Mouse (Mus musculus) urinary bladder, adult 18-20 months (tissue): ENCODE measurements around the gene Nmt2.

Experiments used
- DNase-seq, 2 experiments: peaks; one replicate each; pipeline ENCODE4 v3.0.0; 2022; ENCODE audit warnings: low spot score in 2 of 2, mixed read lengths in 2 of 2

Gene Nmt2

DNA sequence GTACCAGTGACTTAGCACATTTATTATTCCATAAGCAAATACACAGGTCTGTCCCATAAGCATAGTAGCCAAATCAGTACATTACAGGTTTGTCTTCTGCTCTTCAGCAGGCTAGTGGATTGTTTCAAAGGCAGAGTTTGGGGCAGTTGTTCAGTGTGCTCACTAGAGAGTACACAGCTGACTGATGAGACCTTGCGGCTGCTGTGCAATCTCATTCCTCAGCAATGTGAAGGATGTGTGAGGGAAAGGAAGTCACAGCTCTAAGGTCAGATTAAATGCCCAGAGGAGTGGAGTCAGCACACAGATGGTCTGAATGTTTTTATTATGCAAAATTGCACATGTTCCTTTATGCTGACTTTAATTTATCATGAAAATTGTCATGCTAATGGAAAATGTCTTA is 42.5 kb downstream of the Nmt2 start:
- no peak for DNase-seq

DNA sequence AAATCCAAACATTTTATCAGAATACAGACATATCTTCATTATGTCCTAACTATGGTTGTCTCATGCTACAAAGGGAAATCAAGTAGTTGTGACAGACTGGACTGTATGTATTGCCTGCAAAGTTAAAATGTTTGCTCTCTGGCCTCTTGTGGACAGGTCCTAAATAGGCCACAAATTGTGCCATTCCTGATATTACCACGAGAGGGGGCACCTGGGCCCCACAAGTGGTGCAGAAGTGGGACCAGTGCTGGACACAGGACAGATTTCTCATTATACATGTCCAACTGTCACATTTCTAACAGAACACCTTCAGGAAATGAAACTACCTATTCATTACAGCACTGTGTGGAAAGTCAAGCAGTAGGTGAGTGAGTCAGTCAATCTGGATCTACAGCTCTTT is 43.3 kb downstream of the Nmt2 start:
- peak; percentile 20 to 25 for DNase-seq

DNA sequence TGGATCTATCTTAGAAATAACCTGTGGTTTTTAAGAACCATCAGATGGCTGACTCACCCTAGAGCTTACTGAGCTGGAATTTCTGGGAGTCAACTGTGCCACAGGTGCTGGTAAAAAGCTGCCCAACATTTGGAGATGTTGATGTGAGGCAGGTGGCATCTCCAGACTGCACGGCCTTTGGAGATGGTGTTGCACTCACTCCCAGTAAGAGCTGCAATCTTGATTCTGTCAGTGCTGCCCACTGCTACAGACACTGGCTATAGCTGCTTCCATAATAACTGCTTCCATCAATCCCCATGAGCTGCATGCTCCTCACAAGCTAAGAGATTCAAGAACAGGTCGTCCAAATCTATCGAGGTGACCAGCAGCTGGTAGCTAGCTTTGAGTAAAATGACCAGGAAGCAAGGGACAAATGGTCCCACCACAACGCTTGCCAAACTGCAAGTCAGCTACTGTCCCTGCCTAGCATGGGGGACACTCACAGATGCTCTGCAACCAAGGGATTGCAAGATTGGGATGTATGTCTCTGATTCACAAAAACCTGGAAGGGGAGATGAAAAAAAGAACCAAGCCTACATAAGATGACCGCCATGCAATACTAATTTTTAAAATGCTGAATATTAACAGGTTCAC is 47.2 kb downstream of the Nmt2 start:
- no peak for DNase-seq

DNA sequence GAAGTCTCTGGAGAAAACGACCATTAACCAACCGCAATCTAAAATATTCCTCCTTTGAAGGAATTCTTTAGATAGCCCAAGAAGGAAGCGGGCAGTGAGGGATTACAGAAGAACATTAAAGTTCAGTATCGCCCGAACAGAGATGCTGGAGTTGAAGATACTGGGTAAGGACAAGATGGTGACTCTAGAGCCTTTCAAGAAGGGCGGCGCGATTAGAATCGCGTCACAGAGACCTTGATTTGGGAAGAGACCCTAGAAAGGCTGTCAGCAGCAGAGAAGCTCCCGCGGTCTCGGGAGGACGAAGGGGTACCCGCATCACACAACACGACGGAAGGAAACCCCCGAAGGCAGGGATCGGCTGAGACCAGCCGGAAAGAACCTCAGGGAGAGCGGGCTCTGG is 48.0 kb downstream of the Nmt2 start:
- no peak for DNase-seq

DNA sequence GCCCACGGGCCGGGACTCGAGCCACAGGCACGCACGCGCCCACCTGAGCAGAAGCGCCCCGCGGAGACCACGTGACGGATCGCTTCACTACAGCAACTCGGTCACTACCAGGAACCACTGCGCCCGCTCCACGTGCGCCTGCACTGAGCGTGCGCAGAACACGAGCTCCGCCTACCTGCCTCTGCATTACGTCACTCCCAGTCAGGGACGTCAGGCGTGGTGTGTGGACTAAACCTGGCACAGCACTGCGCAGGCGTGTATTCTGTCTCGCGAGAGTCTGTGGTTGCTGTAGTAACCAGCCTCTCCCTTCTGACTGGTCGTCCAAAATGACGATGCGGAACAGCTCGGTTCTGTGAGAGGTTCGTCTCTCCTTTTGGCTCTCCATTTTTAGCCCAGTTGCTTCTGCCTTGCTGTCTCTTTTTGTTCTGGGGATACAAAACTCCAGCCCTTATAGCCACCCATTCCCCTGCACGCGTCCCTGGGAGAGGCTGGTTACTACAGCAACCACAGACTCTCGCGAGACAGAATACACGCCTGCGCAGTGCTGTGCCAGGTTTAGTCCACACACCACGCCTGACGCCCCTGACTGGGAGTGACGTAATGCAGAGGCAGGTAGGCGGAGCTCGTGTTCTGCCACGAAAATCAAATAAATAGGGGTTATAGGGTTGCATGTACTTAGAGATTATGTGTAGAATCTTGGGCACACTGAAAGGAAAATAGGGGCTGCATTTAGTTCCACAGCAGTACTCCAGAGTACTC is 48.7 kb downstream of the Nmt2 start, which contains the start of gene Rpp38:
Gene Rpp38 (minus strand): TSS at position 160 of the 759 bp plus-strand sequence.
- DNase-seq: peak; percentile 97 to 98

DNA sequence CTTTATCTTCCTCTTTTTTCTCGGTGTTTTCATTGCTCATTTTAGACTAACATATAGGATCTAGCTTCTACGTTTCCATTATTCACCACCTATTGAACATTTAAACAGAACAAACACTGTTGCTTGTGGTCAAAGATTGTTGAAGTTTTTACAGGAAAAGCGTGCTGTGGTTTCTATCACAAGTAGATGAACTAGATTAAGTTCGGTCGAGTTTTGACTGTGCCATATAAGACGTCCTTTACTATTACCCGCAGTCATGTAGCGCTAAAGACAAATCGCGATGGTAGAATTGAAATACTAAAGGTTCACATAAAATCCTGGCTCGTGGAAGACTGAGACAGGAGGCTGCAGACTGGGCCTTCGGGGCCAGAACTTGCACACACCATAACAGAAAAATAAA is 49.7 kb downstream of the Nmt2 start:
- DNase-seq: no peak

DNA sequence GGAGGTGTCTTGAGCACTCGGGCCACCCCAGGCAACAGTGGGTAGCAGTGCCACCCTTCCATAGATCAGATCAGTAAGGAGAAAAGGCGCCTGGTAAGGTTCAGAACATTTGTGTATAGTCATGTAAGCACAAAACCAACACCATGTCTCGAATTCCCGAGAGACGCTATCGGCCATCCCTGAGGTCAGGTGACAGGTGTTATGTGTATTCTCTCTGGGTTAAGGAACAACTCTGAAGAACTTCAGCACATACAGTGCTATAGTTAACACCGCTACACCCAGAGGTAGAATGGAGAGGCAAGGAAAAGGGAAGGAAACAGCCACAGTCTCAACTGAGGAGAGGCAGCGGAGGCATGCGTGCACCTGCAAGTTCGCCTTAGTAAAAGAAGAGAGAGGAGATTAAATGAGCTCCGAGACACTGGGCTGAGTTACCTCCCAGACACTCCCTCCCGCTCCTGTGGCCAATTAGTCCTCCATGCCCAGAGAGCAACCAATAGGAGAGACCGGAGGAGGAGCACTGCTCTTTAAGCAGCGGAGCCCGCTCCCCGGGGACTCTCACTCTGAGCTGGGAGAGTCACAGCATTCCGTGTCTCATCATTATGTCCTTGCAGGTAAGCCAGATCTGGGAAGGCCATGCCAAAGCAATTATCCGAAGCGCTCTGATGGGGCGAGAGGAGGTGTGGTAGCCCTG is 51.7 kb downstream of the Nmt2 start, which contains the start of gene Acbd7:
Gene Acbd7 (plus strand): TSS at position 558 of the 691 bp plus-strand sequence.
- DNase-seq: peak; percentile 30 to 41

GRCm38 (mm10) chr2:3348422-3348821 is 64.4 kb downstream of the Nmt2 start:
- no peak for DNase-seq

DNA sequence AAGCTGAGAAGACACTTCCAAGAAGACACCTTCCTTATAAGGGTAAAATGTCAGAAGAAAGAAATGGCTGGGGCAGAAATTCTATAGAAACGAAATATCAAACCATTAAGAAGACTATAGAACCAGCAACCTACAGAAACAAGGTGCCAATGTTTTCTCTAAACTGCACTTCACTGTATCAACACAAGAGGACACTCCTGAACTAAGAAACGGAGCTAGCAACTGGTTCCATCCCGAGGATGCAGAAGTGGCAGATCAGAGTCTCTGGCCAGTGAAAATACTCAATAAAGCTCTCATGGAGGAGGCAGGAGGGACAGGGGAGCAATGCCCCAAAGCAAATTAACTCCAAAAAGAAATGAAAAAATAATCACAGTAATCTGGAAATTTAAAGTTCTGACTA is 64.9 kb downstream of the Nmt2 start:
- no peak for DNase-seq

DNA sequence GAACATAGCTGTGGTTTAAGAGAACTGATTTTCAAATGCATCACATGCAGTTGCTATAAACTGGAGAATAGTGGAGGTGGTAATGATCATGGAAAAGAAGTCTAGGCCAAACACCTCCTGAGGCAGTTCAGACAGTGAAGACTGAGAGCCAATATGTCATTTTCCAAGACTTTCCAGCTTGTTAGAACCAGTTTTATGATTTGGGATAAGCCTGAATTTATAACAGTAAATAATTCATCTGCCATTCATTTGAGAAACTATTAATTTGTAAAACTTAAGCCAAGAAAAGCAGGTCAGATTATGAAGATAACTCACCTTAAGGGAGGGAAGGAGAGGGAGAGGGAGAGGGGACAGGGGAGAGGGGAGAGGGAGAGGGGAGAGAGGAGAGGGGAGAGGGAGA is 69.1 kb downstream of the Nmt2 start:
- no peak for DNase-seq

DNA sequence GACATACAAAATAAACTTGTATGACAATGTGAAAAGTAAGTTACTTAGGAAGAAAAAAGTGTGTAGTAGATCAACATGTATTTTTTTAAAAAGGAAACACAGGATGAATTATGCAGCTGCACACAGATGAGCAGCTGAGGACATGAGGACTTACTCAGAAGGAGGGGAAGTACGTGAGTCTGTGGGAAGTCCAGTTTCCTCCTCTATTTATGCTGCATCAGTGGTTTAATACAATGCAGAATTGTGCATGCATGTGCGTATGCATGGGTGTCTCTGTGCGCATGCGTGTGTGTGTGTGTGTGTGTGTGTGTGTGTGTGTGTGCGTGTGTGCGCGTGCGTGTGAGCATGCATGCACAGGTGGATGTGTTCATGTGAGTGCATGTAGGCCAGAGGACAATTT is 71.8 kb downstream of the Nmt2 start:
- no peak for DNase-seq

DNA sequence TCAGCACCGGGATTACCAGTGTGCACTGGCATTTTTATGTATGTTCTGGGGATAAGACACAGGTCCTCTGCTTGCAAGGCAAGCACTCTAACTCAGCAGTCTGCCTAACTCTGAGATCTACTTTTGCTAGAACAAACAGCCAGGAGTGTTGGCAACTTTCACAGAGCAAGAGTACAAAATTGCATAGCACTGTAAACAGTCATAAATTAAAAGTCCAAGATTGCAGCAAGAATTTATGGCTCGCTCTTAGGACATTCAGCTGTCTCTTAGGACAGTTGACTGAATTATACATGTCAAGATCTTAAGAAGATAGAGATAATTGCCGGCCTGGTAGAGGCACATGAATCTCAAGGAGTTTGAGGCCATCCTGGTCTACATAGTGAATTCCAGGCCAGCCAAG is 72.3 kb downstream of the Nmt2 start:
- no peak for DNase-seq

- no peak for DNase-seq
These were observed 73.9 kb downstream of the Nmt2 start for GRCm38 (mm10) chr2:3357887-3358286.

- DNase-seq: no peak
These were observed 77.1 kb downstream of the Nmt2 start for GRCm38 (mm10) chr2:3361067-3361466.

DNA sequence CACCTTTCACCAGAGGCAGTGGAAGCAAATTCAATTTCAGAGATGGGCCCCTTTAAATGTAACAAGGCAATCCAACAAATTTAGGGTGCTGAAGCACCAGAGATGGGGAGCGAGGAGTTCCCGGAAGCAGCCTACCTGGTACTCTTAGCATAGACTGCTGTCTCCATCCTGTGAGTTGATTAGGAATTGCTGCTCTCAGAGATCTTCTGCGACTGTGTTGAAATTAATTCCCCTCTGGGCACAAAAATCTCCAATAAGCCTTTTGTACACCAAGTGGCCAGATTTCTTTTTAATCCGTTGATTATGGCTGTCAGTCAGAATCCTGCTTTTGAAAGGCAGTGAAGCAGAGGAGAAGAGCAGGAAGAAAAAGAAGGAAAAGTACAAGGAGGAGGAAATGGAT is 81.1 kb downstream of the Nmt2 start:
- no peak for DNase-seq
